Mouse (Mus musculus): ENCODE data around the gene Apol6. TPM values are rescaled to one million over a fixed set of nuclear protein-coding genes. Genes with fewer than 3 reads are reported as not detected.

Gene Apol6
- total and polyA plus RNA-seq, 3 experiments, result not detected

DNA sequence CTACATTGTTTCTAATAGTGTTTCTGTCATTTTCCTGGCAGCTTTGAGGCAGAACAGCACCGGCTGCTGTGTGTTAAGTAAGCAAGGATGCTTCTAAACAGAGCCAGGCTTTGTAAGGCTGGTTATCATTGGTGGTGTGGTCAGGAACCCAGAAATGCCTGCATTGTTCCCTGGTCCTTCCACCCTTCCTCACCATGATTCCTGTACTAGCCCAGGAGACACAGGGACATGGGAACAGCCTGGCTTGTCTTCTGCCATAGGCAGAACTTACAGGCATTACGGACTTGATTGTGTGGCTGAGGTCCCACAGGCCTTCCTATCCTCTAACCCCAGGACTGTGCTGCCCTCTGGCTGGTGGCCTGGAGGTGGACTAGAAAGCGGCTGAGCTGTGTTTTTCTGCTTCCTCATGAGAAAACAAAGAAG, 23.9 kb downstream of the Apol6 start:
- Histone ChIP-seq H3K9ac (ENCODE audit: insufficient read depth, low read depth) (no peak overlapping the region), H3K79me2 (replicated peaks; ENCODE audit: control insufficient read depth, extremely low read depth, insufficient read depth, poor library complexity, severe bottlenecking) (no peaks in the 10 kb centered on the region), H3K4me1 (ENCODE audit: control insufficient read depth in 1 of 2, insufficient read depth in 2 of 2) (no peaks in the 10 kb centered on the region), H3K4me2 (ENCODE audit: insufficient read depth, low read depth, poor library complexity, severe bottlenecking) (no peak overlapping the region), H3K9me3 (replicated peaks; ENCODE audit: low read length) (peaks cover 5% of the 10 kb centered on the region), H3K4me3 (replicated peaks in 1 of 3; ENCODE audit: low read depth in 2 of 3, low read length in 2 of 3, poor library complexity in 1 of 3) (no peak overlapping the region), H3K27ac (ENCODE audit: insufficient read depth, low read depth) (no peak overlapping the region), H3K36me3 (replicated peaks in 1 of 2; ENCODE audit: control insufficient read depth in 1 of 2, insufficient read depth in 1 of 2, low read length in 1 of 2) (no peaks in the 10 kb centered on the region), H3K27me3 (replicated peaks) (peaks cover 78% of the 10 kb centered on the region)
- dilution Hi-C loops (cut with MboI; ENCODE audit: extremely low pct_ligation_motif_present, extremely low pct_unique_long_range_greater_than_20kb, low sequenced_read_pairs) (no loop called here), in situ Hi-C loops (cut with MboI; ENCODE audit: low pct_ligation_motif_present, low pct_unique_long_range_greater_than_20kb, low sequenced_read_pairs) (no loop called here)
- no peak for DNase-seq (ENCODE audit: extremely low read depth)
- TF ChIP-seq SIN3A (IDR thresholded peaks at IDR 0.05; ENCODE audit: low read length) (no peak), NRF1 (IDR thresholded peaks at IDR 0.05; ENCODE audit: low read depth, low read length) (no peak), KAT2A (IDR thresholded peaks at IDR 0.05; ENCODE audit: insufficient replicate concordance, low read length) (no peak), IRF4 (IDR thresholded peaks at IDR 0.05; ENCODE audit: low read depth, low read length) (no peak), JUND (conservative IDR thresholded peaks at IDR 0.05; ENCODE audit: low read depth, low read length) (no peak), HCFC1 (IDR thresholded peaks at IDR 0.05; ENCODE audit: low read depth, low read length) (no peak), MAX (IDR thresholded peaks at IDR 0.05; ENCODE audit: low read length) (no peak), MXI1 (IDR thresholded peaks at IDR 0.05; ENCODE audit: low read depth, low read length) (no peak), MEF2A (IDR thresholded peaks at IDR 0.05; ENCODE audit: borderline replicate concordance, low read depth, low read length) (no peak), PAX5 (IDR thresholded peaks at IDR 0.05; ENCODE audit: low read length) (no peak), TBP (conservative IDR thresholded peaks at IDR 0.05; ENCODE audit: low read depth, low read length) (no peak), POLR2A (IDR thresholded peaks at IDR 0.05; ENCODE audit: low read depth, low read length) (no peak), CTCF (conservative IDR thresholded peaks at IDR 0.05 in 1 of 2, IDR thresholded peaks at IDR 0.05 in 1 of 2; ENCODE audit: low read depth in 2 of 2, low read length in 2 of 2) (no peak; a peak in 1 of 4 replicates), POLR2AphosphoS2 (IDR thresholded peaks at IDR 0.05; ENCODE audit: low read depth, low read length) (no peak), JUN (IDR thresholded peaks at IDR 0.05; ENCODE audit: insufficient read depth, low read depth, low read length) (no peak), USF2 (conservative IDR thresholded peaks at IDR 0.05; ENCODE audit: low read depth, low read length) (no peak), E2F4 (IDR thresholded peaks at IDR 0.05; ENCODE audit: insufficient replicate concordance, low read depth, low read length) (no peak), MYC (IDR thresholded peaks at IDR 0.05; ENCODE audit: low read depth, low read length) (no peak), ETS1 (conservative IDR thresholded peaks at IDR 0.05; ENCODE audit: low read depth, low read length) (no peak), ZNF384 (IDR thresholded peaks at IDR 0.05; ENCODE audit: low read depth, low read length) (no peak)

DNA sequence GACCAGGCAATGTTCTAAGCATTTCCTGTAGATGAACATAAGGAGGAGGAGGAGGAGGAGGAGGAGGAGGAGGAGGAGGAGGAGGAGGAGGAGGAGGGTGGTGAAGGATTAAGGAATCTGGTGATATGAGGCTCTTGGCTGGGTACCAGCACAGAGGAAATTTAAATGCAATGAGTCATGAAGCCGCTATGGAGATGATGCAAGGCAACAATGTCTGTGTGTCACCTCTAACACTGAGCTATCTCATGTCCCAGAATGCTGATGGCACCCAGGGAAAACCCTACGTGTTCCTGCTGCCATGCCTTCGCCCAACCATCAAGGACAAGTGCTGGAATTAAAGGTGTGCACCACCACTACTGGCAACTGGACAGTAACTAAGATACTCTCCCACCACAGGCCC, 24.5 kb downstream of the Apol6 start:
- in situ Hi-C loops (cut with MboI; ENCODE audit: low pct_ligation_motif_present, low pct_unique_long_range_greater_than_20kb, low sequenced_read_pairs), result no loop called here

More for the DNA sequence above, 24.5 kb downstream of the Apol6 start:
- no peak for TF ChIP-seq MAFK (IDR thresholded peaks at IDR 0.05; ENCODE audit: insufficient replicate concordance, low read length)
- no peak for TF ChIP-seq ZC3H11A (IDR thresholded peaks at IDR 0.05; ENCODE audit: low read depth, low read length)
- no peak for TF ChIP-seq CHD1 (IDR thresholded peaks at IDR 0.05; ENCODE audit: low read depth, low read length)
- no peak for TF ChIP-seq E2F4 (IDR thresholded peaks at IDR 0.05; ENCODE audit: insufficient replicate concordance, low read depth, low read length)
- no peak for TF ChIP-seq NRF1 (IDR thresholded peaks at IDR 0.05; ENCODE audit: low read depth, low read length)
- TF ChIP-seq MAX (IDR thresholded peaks at IDR 0.05; ENCODE audit: low read length), result no peak
- TF ChIP-seq TBP (conservative IDR thresholded peaks at IDR 0.05; ENCODE audit: low read depth, low read length), result no peak
- TF ChIP-seq RAD21 (IDR thresholded peaks at IDR 0.05; ENCODE audit: low read depth, low read length), result no peak
- TF ChIP-seq IRF4 (IDR thresholded peaks at IDR 0.05; ENCODE audit: low read depth, low read length), result no peak
- TF ChIP-seq SIN3A (IDR thresholded peaks at IDR 0.05; ENCODE audit: low read length), result no peak
- TF ChIP-seq JUND (conservative IDR thresholded peaks at IDR 0.05; ENCODE audit: low read depth, low read length), result no peak
- TF ChIP-seq MAZ (IDR thresholded peaks at IDR 0.05; ENCODE audit: low read depth, low read length), result no peak
- Histone ChIP-seq H3K9me3 (replicated peaks; ENCODE audit: low read length) (peaks cover 4% of the 10 kb centered on the region), H3K27me3 (replicated peaks) (peaks cover 81% of the 10 kb centered on the region), H3K4me1 (ENCODE audit: control insufficient read depth in 1 of 2, insufficient read depth in 2 of 2) (no peaks in the 10 kb centered on the region), H3K27ac (ENCODE audit: insufficient read depth, low read depth) (no peak overlapping the region), H3K36me3 (replicated peaks in 1 of 2; ENCODE audit: control insufficient read depth in 1 of 2, insufficient read depth in 1 of 2, low read length in 1 of 2) (no peaks in the 10 kb centered on the region), H3K4me3 (replicated peaks in 1 of 3; ENCODE audit: low read depth in 2 of 3, low read length in 2 of 3, poor library complexity in 1 of 3) (no peak overlapping the region), H3K9ac (ENCODE audit: insufficient read depth, low read depth) (no peak overlapping the region), H3K4me2 (ENCODE audit: insufficient read depth, low read depth, poor library complexity, severe bottlenecking) (no peak overlapping the region), H3K79me2 (replicated peaks; ENCODE audit: control insufficient read depth, extremely low read depth, insufficient read depth, poor library complexity, severe bottlenecking) (no peaks in the 10 kb centered on the region)
- dilution Hi-C loops (cut with MboI; ENCODE audit: extremely low pct_ligation_motif_present, extremely low pct_unique_long_range_greater_than_20kb, low sequenced_read_pairs), result no loop called here
- no peak for DNase-seq (ENCODE audit: extremely low read depth)

Data from CH12.LX (cell line).